Mouse (Mus musculus): ENCODE measurements at regions not wholly inside any gene's neighbourhood (a gene's known extent, or its start where the extent isn't known, plus 50 kb on each side); places are given as distances from the start of the nearest gene placed in this dataset.

DNA sequence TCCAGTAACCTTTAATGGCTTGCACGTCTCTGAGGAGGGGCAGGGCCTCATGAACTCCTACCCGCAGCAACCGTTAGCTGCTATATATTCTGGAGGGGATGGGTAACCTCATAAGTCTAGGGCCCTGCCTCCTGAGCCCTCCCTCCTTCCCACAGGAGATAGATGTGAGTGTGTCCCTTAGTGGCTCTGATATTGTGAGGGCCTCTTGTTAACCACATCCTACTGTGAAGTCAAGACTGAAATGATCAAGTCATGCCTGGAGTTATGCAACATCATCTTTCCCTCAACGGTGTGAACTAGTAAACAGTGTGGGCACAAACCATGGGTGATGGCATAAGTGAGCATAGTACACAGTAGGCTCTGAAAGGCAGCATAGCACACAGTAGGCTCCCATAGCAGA, 255.8 kb upstream of the Sdk2 start:
- DNase-seq (ENCODE audit: low spot score), result no peak

DNA sequence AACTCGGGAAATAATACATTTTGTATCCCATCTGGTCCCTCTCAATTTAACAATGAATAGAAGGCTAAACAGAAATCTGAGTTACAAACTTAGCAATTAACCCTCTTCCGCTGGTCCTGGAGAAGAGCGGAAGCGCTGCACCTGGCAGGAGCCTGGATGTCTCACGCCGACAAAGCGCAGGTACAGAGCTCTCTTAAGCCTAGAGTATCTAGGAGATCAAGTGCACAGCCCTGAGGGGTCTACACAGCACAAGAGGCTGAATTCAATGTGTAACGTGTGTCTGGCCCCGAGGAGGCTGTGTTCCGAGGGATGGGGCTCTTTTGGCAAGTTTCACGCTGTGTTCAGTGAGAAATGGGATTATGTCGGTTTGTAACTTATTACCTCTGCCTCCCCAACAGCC, 255.1 kb upstream of the Sdk2 start:
- no peak for DNase-seq (ENCODE audit: low spot score)

DNA sequence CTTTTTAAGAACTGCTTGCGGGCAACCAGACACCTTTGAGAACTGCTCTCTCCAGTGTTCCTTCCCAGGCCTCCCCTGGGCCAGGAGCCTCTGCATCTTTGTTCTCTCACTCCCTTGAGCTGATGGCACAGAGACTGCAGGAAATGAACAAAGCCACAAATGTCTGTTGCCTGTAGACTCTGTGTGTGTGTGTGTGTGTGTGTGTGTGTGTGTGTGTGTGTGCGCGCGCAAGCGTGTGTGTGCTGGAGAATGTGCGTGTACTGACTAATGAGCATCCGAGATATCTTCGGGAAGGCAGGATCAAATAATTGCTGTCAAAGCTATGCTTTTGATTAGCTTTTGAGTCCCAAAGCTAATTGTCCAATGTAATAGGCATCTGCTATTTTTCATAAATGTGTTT, 254.7 kb upstream of the Sdk2 start:
- DNase-seq (ENCODE audit: low spot score), result peak; percentile 38

DNA sequence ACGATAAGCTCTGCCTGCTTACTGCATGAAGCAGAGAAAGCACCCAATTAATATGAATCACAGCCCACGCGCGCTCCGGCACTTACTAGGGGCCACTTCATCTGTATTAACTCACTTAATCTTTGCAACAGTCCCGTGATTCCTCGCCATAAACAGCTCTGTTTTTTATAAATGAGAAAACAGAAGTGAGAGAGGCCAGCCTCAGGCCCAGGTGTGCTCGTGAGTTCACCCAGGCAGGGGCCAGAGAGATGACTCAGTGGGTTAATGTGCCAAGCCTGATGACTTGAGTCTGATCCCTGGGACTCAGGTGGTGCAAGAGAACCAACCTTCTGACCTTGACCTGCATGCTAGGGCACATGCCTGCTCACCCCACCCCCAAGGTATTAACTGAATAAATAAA, 248.4 kb upstream of the Sdk2 start:
- DNase-seq (ENCODE audit: low spot score), result no peak

DNA sequence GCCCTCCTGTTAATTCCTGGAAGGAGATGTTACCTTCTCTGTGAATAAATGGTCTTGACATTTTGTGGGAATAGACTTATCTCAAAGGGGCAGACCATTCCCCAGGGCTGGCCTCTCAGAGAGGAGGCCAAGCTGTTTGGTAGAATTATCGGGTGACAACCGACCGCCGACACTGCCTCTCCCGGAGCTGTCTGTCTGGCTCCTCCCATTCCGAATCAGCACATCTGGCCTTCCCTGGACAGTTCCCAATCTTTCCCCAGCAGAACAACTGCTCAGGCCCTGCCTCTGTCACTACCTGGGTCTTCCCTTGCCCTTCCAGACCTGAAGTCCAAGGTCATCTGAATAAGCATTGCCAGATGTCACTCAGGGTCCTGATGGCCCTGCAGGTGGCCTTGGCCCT, 246.8 kb upstream of the Sdk2 start:
- no peak for DNase-seq (ENCODE audit: low spot score)

DNA sequence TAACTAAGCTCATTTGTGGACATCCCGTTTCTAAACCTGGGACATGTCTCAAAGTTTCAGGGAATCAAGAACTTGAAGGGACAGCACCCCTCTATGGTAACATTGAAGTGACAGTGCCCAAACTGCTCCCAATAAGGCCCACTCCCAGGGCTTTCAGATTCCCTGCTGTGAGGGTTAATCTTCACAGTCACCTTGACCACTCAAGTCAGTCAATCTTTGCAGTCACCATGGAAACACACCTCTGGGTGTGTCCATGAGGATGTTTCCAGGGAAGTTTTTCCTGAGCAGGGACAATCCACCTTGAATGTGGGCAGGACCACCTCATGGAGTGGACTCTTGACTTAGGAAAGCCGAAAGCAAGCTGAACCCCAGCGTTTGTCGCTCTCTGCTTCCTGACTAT, 244.8 kb upstream of the Sdk2 start:
- DNase-seq (ENCODE audit: low spot score), result no peak

DNA sequence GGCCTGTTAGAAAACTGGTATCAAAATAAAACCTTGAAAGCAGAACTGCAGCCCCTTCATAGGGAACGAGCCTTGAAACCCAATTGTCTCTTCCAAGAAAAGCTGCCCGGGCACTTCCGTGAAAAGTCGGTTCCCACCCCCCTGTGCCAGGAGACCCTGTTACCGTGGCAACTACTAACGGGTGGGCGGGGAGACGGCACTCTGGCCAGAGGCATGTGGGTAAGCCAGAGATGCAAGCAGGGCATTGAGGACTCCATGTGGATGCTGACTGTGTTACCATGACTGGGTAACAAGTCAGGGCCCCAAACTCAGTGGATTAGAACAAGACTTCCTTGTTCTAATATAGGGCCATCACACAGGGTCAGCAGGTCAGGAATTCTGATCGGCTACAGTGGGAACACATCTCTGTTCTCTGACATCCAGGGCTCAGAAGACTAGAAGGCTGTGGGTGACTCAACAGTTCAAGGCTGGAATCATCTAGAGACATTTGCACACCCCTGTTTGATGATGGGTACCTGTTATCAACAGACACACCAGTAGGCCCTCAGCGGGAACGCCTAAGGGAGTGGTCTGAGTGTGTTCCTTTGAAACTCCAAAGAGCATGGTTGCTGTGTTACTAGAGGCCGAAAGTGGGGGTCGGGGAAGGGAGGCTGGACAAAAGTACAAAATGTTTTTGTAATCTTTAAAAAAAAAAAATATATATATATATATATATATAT, 236.9 kb upstream of the Sdk2 start:
- DNase-seq (ENCODE audit: low spot score), result no peak

DNA sequence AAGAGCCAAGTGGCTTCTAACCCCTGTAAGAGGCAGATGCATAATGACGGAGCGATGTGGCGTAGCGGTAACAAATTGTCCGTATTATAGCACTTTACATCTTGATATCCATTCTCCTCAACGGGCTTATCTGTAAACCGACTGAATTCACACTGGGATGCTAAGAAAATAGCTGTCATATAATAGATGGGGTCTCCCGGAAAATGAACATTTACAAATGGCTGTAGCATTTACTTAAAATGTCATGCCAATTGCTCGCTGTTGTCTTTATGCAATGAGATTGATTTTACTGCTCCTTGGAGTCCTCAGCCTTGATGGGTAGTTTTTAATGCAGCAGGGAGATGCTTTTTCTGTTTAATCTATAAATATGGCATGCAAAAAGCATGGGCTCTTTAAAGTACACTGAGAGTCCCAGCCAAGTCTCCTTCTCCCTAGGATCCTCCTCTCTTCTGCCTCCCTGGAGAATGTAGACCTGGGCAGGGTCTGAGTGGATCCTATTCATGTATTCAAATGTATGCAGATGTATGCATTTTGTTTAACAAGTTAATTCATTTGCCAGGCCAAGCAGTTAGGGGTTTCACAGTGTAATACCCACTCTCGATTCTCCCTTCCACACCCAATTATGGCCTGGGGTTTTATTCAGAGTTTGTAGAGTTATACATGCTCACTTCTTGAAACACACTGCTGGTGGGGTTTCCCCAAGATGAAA, 233.9 kb upstream of the Sdk2 start:
- DNase-seq (ENCODE audit: low spot score), result no peak

DNA sequence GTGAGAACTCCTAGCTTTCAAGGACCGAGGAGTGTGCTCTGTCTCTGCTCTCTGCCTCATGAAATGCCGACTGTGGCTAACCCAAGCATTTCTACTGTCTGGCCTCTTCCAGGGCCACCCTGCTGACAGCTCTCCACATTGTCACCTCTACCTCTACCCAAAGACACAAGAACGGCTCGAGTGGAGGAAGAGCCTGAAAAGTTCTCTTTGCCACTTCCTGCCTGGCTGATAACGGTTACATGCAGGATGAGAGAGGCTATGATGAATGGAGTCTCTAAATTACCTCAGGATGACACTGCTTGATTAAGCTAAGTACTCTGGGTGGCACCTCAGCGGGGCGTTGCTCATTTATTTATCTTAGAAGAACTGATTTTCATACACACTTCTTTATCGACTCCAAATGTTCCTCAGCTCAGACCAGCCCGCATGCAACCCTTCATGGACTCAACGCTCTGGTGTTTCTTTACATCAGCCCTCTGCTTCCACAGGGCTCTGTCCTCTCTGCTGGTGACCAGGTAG, 230.0 kb upstream of the Sdk2 start:
- no peak for DNase-seq (ENCODE audit: low spot score)

DNA sequence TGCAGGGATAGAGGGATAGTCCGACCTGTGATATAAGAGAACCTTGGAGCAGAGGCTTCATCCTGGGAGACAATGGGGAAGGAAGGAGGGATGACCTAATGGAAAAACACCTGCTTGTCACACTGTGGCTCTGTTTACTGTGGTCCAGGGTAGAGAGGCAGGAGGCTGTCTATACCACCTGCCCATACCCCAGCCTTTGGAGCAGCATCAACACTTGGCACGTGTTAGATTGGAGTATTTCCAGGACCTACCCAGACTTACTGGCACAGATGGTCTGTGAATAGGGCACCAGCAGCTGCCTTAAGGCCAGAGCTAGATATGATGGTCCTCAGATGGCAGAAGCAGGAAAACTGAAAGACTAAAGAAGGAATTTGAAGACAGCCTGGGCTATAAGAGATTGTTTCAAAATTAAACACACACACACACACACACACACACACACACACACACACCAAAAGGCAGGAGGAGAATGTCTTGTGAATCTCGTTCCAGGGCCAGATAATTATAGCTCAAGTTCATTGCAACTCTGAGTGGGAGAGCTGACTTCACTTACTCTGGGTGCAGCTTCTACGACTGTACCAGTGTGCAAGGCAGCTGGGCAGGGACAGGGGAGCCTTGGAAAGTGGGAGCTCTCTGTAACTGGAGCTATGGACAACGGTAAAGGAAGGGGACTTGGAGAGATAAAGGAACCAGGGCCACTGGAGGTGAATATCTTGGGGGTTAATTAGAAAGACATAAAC, 227.8 kb upstream of the Sdk2 start:
- no peak for DNase-seq (ENCODE audit: low spot score)

DNA sequence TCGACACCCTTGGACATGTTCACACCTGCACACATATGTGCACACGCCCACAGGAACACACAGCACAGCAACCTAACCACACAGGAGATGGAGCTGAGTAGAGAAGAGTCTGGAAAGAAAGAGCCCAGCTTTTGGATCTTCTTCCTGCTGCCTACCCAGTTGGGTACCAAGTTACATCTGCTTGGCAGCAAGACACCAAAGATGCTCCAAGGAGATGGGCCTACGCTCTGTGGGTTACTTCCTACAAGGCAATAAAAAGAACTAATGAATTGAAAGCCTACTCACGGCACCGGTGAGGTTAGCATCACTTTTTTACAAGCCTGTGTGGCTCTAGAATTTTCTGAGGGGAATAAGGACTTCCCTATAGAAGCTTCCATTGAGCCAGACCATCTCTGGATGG, 224.4 kb upstream of the Sdk2 start:
- no peak for DNase-seq (ENCODE audit: low spot score)

DNA sequence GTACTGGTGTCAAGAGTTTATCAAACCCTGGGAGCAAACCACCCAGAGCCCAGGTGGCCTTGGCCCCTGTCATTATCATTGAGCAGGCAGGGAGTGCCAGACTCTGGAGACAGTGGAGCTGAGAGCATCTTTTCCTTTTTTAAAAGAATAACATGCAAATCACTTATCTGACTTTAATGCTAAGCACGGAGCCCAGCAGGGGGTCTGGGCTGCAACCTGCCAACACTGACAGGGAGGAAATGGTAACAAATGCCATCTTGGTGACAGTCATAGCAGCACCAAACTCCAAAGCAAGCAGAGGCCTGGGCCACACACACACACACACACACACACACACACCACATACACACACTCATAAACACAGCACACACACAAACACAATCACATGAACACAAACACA, 223.1 kb upstream of the Sdk2 start:
- no peak for DNase-seq (ENCODE audit: low spot score)

DNA sequence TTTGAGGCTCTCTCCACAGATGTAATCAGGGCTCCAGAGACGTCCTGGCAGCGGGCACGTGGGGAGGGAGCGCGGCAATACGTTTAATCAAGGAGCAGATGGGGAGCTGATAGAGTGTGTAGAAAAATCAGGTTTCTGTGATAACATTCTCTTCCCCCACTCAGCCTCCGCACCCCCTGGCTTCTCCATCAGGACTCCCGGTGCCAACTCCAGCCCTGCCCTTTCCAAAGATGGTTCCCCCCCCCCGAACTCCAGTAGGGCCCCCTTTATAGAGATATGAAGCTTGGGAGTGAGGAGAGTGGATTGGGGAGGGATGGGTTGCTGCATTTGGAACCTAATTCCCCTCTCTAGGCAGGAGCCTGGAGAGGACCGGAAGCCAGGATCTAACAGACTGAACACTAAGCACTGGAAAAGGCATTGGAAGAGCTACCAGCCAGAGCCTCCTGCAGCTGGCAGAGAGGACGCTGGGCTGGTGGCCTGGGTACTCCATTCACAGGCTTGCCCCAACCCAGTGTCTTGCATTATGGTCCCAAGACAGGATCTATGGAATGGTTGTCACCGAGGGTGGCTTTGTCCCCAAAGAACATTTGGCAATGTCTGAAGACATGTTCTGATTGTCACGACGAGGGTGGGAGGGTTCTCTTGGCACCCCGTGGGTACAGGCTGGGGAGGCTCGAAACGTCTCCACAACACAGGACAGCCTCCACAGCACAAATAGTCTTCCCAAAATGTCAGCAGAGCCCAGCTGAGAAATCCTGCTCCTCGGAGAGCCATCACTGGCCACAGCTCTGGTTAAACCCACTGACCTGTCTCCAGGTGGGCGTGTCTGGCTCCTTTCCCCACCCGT, 218.2 kb upstream of the Sdk2 start:
- no peak for DNase-seq (ENCODE audit: low spot score)

DNA sequence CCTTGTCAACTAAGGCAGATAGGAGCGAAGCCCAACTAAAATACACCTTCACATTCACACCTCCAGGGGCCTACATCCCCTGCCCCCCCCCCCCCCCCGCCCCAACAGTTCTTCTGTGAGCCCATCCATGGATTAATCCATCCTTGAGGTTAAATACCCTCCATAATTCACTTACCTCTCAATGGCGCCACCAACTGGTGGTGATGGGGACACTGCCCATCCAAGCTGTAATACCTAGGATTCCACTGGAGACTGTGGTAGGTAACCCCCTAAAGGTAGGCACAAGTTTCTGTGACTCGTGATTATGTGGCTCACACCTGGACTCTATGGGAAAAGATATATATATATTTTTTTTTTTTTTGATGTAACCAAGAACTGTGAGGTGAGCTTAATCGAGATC, 216.4 kb upstream of the Sdk2 start:
- no peak for DNase-seq (ENCODE audit: low spot score)

DNA sequence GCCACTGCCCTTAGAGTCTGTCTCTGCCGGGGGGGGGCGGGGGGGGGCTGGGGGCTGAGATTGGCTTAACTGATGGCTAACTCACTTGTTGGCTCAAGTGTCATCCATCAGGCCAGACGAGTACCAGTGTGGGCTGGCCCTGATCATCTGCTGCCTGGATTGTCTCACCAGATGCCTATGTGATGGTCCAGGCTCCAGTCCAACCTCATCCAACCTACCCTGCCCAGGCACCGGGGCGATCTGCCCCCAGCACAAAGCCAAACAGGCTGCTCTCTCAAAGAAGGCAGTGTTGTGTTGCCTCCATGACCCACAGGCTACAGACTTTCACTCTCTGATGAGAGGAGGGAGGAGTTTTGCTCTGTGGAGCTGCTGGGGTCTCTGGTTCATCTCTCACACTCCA, 215.7 kb upstream of the Sdk2 start:
- no peak for DNase-seq (ENCODE audit: low spot score)

DNA sequence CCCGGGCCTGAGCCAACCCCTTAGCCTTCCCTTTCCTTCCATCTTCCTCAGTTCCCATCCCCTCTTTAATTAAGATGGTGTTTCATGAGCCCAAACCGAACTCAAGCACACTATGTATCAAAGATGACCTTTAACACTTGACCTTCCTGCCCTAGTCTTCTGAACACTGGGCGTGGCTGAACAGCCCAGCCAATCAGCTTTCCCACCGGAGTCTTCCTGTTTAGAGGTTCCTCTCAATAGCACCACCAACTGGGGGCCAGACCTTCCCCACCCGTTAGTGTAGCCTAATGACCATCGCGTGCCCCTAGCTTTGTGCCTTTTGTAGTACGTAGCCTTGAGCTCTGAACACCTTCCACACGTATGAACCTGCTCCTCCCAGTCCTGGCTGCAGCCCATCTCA, 215.0 kb upstream of the Sdk2 start:
- DNase-seq (ENCODE audit: low spot score), result no peak

DNA sequence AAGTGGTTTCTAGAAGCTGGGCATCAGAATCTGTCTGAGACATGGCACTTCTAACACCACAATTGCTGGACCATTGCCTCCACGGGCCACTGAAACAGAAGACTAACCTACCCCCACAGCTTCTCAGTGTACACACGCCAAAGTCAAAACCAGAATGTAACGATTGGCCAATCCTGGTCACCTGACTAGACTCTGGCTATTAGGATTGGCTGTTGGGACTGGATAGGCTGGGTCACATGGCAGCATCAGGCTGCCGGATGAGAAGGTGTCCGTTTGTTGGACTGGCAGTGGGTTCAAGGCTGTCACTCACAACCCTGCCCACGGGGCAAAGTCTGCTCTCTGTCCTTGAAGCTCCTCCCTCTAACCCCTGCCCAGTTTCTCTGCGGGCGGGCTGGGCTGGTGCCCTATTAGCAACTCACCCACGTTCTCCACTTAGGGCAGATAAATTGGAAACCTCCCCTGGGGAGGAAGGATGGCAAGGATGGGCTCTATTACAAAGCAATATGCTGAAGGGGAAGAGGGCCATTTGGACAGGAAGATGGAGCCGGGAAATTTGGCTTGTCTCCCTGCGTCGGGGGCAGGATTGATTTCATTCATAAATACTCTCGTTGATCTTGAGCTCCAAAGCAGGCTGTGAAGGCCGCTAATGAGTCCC, 214.3 kb upstream of the Sdk2 start:
- DNase-seq (ENCODE audit: low spot score), result no peak

DNA sequence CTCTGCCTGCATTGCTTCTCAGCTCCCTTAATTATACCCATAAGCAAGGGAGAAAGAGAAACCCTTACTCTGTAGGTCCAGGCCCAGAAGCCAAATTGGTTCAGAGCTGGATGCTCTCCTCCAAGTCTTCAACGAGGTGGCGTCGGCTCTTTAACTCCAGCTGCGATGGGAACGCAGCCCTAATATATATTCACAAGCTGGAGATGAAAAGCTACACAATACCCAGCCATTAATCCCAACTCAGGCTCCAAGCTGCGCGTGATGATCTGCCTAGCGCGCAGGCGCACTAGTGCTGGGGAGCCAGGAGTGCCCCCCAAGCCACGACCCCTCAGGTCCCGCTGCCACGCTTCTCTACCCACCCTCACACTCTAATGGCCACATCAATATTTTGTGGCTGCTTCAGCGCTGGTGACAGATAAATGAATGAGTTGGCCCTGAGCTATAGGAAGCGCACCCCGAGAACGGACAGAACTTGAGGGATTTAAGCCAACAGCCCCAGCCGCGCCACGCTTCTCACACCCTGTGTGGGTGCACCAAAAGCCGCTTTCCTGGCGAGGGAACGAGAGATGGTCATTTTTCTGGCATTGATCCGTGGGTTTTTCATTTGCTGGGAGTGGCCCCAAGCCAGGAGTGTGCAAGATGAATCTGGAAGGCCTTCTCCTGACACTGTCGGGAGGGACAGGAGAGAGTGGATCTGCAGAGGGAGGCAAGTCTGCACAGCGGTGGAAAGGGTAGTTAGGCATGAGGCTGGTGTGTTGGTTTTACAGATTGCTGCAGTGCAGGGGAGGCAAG, 210.9 kb upstream of the Sdk2 start:
- no peak for DNase-seq (ENCODE audit: low spot score)

DNA sequence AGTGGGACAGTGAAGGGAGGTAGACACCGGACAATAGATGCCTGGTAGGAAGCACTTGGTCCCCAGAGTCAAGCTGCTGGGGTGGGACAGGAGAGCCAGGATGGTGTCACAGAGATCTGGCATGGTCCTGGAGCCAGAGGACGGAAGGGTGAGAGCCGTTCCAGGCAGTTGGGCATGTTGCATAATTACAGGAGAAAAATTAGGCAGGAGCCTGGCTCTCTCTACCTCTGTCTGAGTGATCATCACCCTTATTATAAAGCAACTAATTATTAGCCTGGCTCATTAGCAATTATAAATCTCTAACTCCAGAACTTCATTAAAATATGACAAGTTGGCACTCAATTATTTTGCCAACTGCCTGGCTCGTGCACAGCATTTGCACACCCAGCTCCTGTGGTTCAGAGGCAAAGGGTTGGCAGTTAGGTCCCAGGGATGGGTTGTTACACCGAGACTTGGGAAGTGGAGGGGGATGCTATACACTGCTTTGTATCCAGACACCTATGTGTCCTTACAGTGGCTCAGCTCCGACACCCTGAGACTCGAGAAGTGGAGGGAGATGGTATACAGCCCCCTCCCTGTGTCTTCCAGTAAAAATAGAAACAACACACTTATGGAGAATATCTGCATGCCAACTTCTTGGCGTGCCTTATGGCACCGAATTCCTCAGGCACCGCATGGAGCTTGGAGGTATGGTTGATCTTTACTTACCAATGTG, 203.7 kb upstream of the Sdk2 start:
- no peak for DNase-seq (ENCODE audit: low spot score)

DNA sequence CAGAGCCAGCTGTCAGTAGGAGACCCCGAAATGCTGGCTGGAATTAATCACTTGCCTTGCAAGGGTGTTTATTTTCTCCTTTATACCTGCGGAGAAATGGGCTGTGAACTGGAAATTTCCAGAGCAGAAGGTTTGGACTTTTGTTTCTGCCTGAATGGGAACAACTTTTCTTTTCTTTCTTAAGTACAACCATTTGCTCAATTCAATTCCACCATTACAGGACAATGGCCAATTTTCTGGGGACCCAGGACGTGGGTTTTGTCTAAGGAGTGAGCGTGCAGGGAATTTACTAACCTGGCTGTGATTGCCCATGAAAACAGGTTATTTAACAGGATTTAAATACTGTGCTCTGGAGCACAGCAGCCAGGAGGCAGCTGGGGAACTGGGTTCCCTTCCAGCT, 195.1 kb upstream of the Sdk2 start:
- DNase-seq (ENCODE audit: low spot score), result no peak
